Mouse (Mus musculus) urinary bladder, postnatal 25 days (tissue): Measurements from ENCODE around the gene Kcnj14.

Experiments used
- DNase-seq: peaks from one replicate; pipeline ENCODE4 v3.0.0; 2022; ENCODE audit warnings: low spot score

Gene Kcnj14

GRCm38 (mm10) chr7:45824598-45824997, at the start of gene Kcnj14:
Gene Kcnj14 (minus strand): TSS chr7:45824782.
- no peak for DNase-seq

GRCm38 (mm10) chr7:45873061-45873947, 48.7 kb upstream of the Kcnj14 start:
- DNase-seq: peak; percentile 56

DNA sequence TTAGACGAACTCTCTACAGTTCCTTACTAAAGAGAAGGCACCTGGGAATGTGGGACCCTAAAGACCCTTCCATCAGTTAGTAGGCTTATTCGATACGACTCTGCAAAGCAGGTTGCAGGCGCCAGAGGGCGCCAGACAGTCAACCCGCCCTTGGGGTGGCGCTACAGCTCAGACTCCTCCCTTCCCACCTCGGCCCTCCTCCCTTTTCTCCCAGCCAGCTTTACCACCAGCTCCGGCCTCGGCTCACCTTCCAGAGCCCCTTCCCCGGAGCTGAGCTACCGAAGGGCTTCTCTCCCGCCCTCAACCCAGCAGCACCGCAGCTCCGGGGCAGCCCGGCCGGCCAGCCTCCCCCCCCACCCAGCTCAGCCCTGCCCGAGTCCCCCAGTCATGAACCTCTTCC, 48.0 kb upstream of the Kcnj14 start, which contains the start of gene Kdelr1:
TSS of gene Kdelr1 (plus strand) at position 149 of the 400 bp plus-strand sequence.
- DNase-seq: peak; percentile 87

GRCm38 (mm10) chr7:45870282-45871058, 45.9 kb upstream of the Kcnj14 start:
- DNase-seq: no peak

- no peak for DNase-seq
These were observed 45.2 kb upstream of the Kcnj14 start for GRCm38 (mm10) chr7:45869787-45870186.

DNA sequence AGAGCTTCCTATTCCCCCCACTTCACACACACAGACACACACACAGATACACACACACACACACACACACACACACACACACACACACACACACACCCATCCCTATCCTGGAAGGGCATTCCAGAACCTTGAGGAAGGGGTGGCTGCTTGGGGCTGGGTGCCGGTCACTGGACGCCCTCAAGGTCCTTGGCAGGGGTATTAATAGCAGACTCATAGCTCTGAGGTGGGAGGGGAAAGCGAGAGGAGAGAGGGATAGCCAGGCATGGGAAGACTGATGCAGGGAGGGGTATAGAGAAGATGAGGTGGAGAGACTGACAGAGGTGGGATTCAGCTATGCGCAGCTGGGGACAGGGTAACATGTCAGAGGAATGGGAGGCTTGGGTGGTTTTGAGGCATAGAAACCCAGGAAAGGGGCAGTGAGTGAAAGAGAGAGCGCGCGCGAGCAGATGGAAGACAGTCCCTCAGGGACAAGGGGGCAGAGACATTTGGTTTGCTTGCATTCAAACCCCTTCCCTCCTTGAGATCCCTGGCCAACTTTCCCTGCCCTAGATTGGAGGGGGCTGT, 44.6 kb upstream of the Kcnj14 start:
- no peak for DNase-seq

GRCm38 (mm10) chr7:45867871-45868270, 43.3 kb upstream of the Kcnj14 start:
- DNase-seq: no peak

- peak; percentile 95 for DNase-seq
These were observed 41.6 kb upstream of the Kcnj14 start for GRCm38 (mm10) chr7:45865925-45866910.

DNA sequence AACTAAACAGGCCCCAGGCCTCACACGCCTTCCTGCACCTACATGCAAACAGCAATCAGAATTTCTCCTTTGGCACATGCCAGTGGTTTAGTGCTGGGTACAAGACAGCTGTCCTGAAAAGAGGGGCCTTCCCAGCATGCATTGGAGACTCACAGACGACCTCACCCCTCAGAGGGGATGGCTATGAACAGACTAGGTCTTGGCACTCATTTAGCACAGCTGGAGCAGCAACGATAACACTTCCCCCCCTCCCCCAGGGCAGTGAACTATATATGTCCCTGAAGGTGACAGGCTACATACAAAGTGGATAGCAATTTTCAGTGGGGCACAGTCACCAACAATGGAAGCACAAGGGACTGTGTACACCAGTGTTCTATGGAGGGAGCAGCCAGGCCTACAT, 39.9 kb upstream of the Kcnj14 start:
- DNase-seq: no peak

DNA sequence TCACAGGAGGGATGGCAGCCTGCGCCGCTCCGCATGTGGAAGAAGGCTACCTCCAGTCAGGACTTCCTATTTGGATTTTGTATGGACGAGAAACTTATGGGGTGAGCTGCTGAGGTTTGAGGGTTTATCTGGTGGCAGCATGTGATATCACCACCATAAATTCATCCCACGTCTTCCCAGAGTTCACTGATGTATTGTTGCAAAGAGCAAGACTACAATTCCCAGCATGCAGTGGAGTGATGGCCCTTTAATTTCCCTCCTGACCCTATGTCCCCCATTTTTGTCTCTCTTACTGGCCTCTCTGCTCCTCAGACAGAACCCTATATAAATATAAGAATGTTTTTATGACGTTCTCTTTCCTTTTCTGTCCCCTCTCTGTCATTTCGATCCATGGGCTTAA, 38.2 kb upstream of the Kcnj14 start:
- DNase-seq: no peak

DNA sequence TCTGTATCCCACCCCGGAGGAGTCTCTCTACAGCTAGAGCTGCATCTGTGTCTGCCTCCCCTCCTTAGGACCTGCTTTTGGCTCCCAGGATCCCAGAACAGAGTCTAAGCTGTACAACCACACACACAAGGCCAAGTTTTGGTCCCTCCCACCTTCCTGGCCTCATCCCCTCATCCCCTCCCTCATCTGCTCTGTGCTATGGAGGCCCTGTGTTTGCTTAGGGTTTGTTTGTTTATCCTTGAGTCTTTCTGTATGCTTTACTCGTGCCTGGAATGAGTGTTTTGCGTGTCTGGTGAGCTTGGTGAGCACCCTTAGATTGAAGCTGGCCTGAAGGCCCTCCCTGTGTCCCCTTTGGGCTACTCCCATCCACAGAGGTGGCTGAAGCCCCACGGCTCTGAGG, 34.4 kb upstream of the Kcnj14 start:
- no peak for DNase-seq

GRCm38 (mm10) chr7:45856950-45857901, 32.6 kb upstream of the Kcnj14 start:
- DNase-seq: no peak

DNA sequence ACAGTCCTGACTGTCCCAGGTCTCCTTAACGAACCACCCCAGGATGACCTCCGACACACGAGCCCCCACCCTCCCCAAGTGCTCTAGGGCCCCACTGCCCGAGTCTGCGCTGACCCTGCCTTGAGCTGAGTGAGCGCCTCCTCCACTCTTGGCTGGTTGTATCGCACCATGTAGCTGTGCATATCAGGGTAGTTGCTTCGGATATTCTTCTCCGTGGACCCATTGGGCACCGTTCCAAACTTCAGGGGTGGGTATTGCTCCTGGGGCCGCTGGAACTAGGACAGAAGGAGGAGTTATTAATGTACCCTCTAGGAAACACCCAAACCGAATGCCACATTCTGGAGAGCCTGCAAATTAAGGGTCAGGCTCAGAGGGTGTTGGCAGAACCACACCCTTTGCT, 28.5 kb upstream of the Kcnj14 start:
- DNase-seq: no peak

DNA sequence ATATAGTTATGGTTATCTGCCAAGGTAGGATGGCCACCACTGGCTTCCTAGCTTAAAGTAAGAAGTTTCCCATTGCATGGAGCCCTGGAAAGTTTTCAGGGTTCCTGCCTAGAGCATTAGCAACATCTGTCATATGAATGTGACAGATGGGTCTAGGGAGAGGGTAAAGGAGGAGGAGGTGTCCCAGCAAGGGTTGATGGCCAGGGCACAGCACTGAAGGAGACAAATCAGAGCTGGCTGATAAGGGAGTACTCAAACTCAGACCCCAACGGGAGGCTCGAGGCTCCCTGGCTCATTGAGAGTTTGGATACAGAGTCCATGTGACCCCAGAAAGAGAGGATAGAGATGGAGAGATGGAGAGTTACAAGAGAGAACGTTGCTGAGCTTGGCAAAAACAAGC, 26.1 kb upstream of the Kcnj14 start:
- DNase-seq: no peak

GRCm38 (mm10) chr7:45848447-45849027, 24.0 kb upstream of the Kcnj14 start:
- DNase-seq: no peak

GRCm38 (mm10) chr7:45842950-45843744, 18.6 kb upstream of the Kcnj14 start:
- no peak for DNase-seq

- no peak for DNase-seq
These were observed 9.3 kb upstream of the Kcnj14 start for GRCm38 (mm10) chr7:45833924-45834323.

GRCm38 (mm10) chr7:45833148-45833790, 8.7 kb upstream of the Kcnj14 start:
- DNase-seq: no peak

DNA sequence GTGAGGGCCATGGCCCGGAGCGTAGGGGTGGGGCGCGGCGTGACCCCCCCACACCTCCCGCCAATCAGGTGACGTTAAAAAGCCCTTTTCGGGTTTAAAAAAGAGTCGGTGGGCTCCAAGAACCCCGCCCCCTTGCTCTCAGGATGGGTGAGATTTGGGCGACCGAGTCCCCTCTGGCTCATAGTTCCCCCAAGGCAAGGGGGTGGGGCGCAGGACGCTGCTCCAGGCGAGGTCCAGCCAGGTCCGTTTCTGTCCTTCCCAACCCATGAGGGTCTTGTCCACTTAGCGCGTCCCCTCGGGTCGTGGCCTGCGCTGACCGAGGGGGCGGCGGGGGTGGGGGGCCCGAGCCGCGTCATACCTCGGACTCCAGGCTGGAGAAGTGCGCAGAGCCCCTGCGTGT, 7.8 kb upstream of the Kcnj14 start:
- no peak for DNase-seq
